Mouse (Mus musculus) thymus, postnatal 36 days (tissue): ENCODE results near the gene Sptb.

Experiments used
- DNase-seq, 2 experiments: peaks; one replicate each; pipeline ENCODE4 v3.0.0; 2022; ENCODE audit warnings: mixed read lengths in 2 of 2

Sptb gene

GRCm38 (mm10) chr12:76710351-76711100 is at the start of gene Sptb:
TSS of gene Sptb (minus strand) at chr12:76710547.
- peak in 1 of 2 experiments; percentile 46 for DNase-seq

- DNase-seq, result peak; percentile 56 to 57
Observed at GRCm38 (mm10) chr12:76752652-76753318, 42.4 kb upstream of the Sptb start.

- no peak for DNase-seq
Observed at GRCm38 (mm10) chr12:76750866-76751459, 40.6 kb upstream of the Sptb start.

- DNase-seq, result no peak
Observed at GRCm38 (mm10) chr12:76727955-76728354, 17.6 kb upstream of the Sptb start.

GRCm38 (mm10) chr12:76722026-76722425 is 11.7 kb upstream of the Sptb start:
- DNase-seq, result no peak

GRCm38 (mm10) chr12:76720572-76720971 is 10.2 kb upstream of the Sptb start:
- no peak for DNase-seq

GRCm38 (mm10) chr12:76718384-76718783 is 8.0 kb upstream of the Sptb start:
- no peak for DNase-seq

GRCm38 (mm10) chr12:76709795-76710350 is 474 bp downstream of the Sptb start:
- DNase-seq, result peak; percentile 86 to 87

- DNase-seq, result no peak
Observed at GRCm38 (mm10) chr12:76708956-76709794, 1.2 kb downstream of the Sptb start.

- DNase-seq, result no peak
Observed at GRCm38 (mm10) chr12:76708181-76708580, 2.2 kb downstream of the Sptb start.

GRCm38 (mm10) chr12:76696380-76696935 is 13.9 kb downstream of the Sptb start:
- no peak for DNase-seq

- DNase-seq, result no peak
Observed at GRCm38 (mm10) chr12:76695773-76696172, 14.6 kb downstream of the Sptb start.

- peak; percentile 71 to 76 for DNase-seq
Observed at GRCm38 (mm10) chr12:76694801-76695505, 15.4 kb downstream of the Sptb start.

GRCm38 (mm10) chr12:76687498-76688200 is 22.7 kb downstream of the Sptb start:
- no peak for DNase-seq

GRCm38 (mm10) chr12:76685647-76686046 is 24.7 kb downstream of the Sptb start:
- no peak for DNase-seq

- no peak for DNase-seq
Observed at GRCm38 (mm10) chr12:76684493-76684892, 25.9 kb downstream of the Sptb start.

GRCm38 (mm10) chr12:76681937-76682336 is 28.4 kb downstream of the Sptb start:
- no peak for DNase-seq

GRCm38 (mm10) chr12:76677068-76677467 is 33.3 kb downstream of the Sptb start:
- no peak for DNase-seq

GRCm38 (mm10) chr12:76676477-76676876 is 33.9 kb downstream of the Sptb start:
- DNase-seq, result no peak

- DNase-seq, result no peak
Observed at GRCm38 (mm10) chr12:76675364-76675763, 35.0 kb downstream of the Sptb start.

- DNase-seq, result no peak
Observed at GRCm38 (mm10) chr12:76673794-76674222, 36.5 kb downstream of the Sptb start.
